Mouse (Mus musculus): Measurements from ENCODE around the gene Srpr. TPM values are rescaled to one million over a fixed set of nuclear protein-coding genes. Genes with fewer than 3 reads are reported as not detected.

The Srpr gene
- polyA plus RNA-seq, 1 experiment, result 11.2 TPM

GRCm38 (mm10) chr9:35277855-35278365 is 77.9 kb downstream of the Srpr start:
- H3K4me3 ChIP-seq (replicated peaks), result no peak overlapping the region
- TF ChIP-seq FLI1 (IDR thresholded peaks at IDR 0.05; ENCODE audit: low read length) (no peak), GATA1 (IDR thresholded peaks at IDR 0.05; ENCODE audit: borderline replicate concordance, low read length) (no peak)
- peaks cover 5% of the 10 kb centered on the region for H3K9me3 ChIP-seq
- peaks cover 51% of the 10 kb centered on the region for H3K36me3 ChIP-seq (replicated peaks; ENCODE audit: low read length)
- no peaks in the 10 kb centered on the region for H3K4me1 ChIP-seq
- no peaks in the 10 kb centered on the region for H3K27me3 ChIP-seq (replicated peaks)

GRCm38 (mm10) chr9:35278451-35278850 is 78.5 kb downstream of the Srpr start:
- Histone ChIP-seq H3K36me3 (replicated peaks; ENCODE audit: low read length) (peaks cover 46% of the 10 kb centered on the region), H3K4me3 (replicated peaks) (no peak overlapping the region), H3K4me1 (no peaks in the 10 kb centered on the region), H3K27me3 (replicated peaks) (no peaks in the 10 kb centered on the region), H3K9me3 (peaks cover 5% of the 10 kb centered on the region)
- TF ChIP-seq GATA1 (IDR thresholded peaks at IDR 0.05; ENCODE audit: borderline replicate concordance, low read length) (no peak), FLI1 (IDR thresholded peaks at IDR 0.05; ENCODE audit: low read length) (no peak)

GRCm38 (mm10) chr9:35282006-35282850 is 82.3 kb downstream of the Srpr start:
- TF ChIP-seq GATA1 (IDR thresholded peaks at IDR 0.05; ENCODE audit: borderline replicate concordance, low read length), result no peak
- TF ChIP-seq FLI1 (IDR thresholded peaks at IDR 0.05; ENCODE audit: low read length), result no peak

GRCm38 (mm10) chr9:35282851-35283200 is 82.9 kb downstream of the Srpr start:
- no peak for TF ChIP-seq GATA1 (IDR thresholded peaks at IDR 0.05; ENCODE audit: borderline replicate concordance, low read length)
- TF ChIP-seq FLI1 (IDR thresholded peaks at IDR 0.05; ENCODE audit: low read length), result no peak
- H3K27me3 ChIP-seq (replicated peaks), result peaks cover 6% of the 10 kb centered on the region
- H3K4me1 ChIP-seq, result no peaks in the 10 kb centered on the region
- no peak overlapping the region for H3K4me3 ChIP-seq (replicated peaks)
- peaks cover 5% of the 10 kb centered on the region for H3K9me3 ChIP-seq
- peaks cover 3% of the 10 kb centered on the region for H3K36me3 ChIP-seq (replicated peaks; ENCODE audit: low read length)

More at GRCm38 (mm10) chr9:35282006-35282850, 82.3 kb downstream of the Srpr start:
- Histone ChIP-seq H3K9me3 (peaks cover 5% of the 10 kb centered on the region), H3K4me3 (replicated peaks) (no peak overlapping the region), H3K27me3 (replicated peaks) (peaks cover 4% of the 10 kb centered on the region), H3K4me1 (no peaks in the 10 kb centered on the region), H3K36me3 (replicated peaks; ENCODE audit: low read length) (peaks cover 9% of the 10 kb centered on the region)

GRCm38 (mm10) chr9:35283415-35284069 is 83.6 kb downstream of the Srpr start:
- no peak overlapping the region for H3K4me3 ChIP-seq (replicated peaks)
- H3K36me3 ChIP-seq (replicated peaks; ENCODE audit: low read length), result no peaks in the 10 kb centered on the region
- TF ChIP-seq GATA1 (IDR thresholded peaks at IDR 0.05; ENCODE audit: borderline replicate concordance, low read length) (no peak), FLI1 (IDR thresholded peaks at IDR 0.05; ENCODE audit: low read length) (no peak)
- H3K9me3 ChIP-seq, result peaks cover 5% of the 10 kb centered on the region
- peaks cover 13% of the 10 kb centered on the region for H3K27me3 ChIP-seq (replicated peaks)
- no peaks in the 10 kb centered on the region for H3K4me1 ChIP-seq

- no peaks in the 10 kb centered on the region for H3K36me3 ChIP-seq (replicated peaks; ENCODE audit: low read length)
- H3K27me3 ChIP-seq (replicated peaks), result peaks cover 16% of the 10 kb centered on the region
- no peaks in the 10 kb centered on the region for H3K4me1 ChIP-seq
- H3K9me3 ChIP-seq, result peaks cover 5% of the 10 kb centered on the region
- no peak overlapping the region for H3K4me3 ChIP-seq (replicated peaks)
- no peak for TF ChIP-seq GATA1 (IDR thresholded peaks at IDR 0.05; ENCODE audit: borderline replicate concordance, low read length)
- no peak for TF ChIP-seq FLI1 (IDR thresholded peaks at IDR 0.05; ENCODE audit: low read length)
Observed at GRCm38 (mm10) chr9:35284351-35284750, 84.4 kb downstream of the Srpr start.

GRCm38 (mm10) chr9:35286351-35286750 is 86.4 kb downstream of the Srpr start:
- H3K27me3 ChIP-seq (replicated peaks), result peaks cover 16% of the 10 kb centered on the region
- no peak for TF ChIP-seq FLI1 (IDR thresholded peaks at IDR 0.05; ENCODE audit: low read length)
- H3K4me3 ChIP-seq (replicated peaks), result no peak overlapping the region
- H3K36me3 ChIP-seq (replicated peaks; ENCODE audit: low read length), result no peaks in the 10 kb centered on the region
- H3K9me3 ChIP-seq, result peaks cover 5% of the 10 kb centered on the region
- no peaks in the 10 kb centered on the region for H3K4me1 ChIP-seq

GRCm38 (mm10) chr9:35289992-35290391 is 90.0 kb downstream of the Srpr start:
- TF ChIP-seq GATA1 (IDR thresholded peaks at IDR 0.05; ENCODE audit: borderline replicate concordance, low read length), result no peak
- no peak for TF ChIP-seq FLI1 (IDR thresholded peaks at IDR 0.05; ENCODE audit: low read length)
- Histone ChIP-seq H3K27me3 (replicated peaks) (peaks cover 16% of the 10 kb centered on the region), H3K36me3 (replicated peaks; ENCODE audit: low read length) (no peaks in the 10 kb centered on the region), H3K4me3 (replicated peaks) (no peak overlapping the region), H3K9me3 (no peaks in the 10 kb centered on the region), H3K4me1 (no peaks in the 10 kb centered on the region)

GRCm38 (mm10) chr9:35290417-35290816 is 90.4 kb downstream of the Srpr start:
- Histone ChIP-seq H3K4me3 (replicated peaks) (no peak overlapping the region), H3K4me1 (no peaks in the 10 kb centered on the region), H3K27me3 (replicated peaks) (peaks cover 16% of the 10 kb centered on the region), H3K36me3 (replicated peaks; ENCODE audit: low read length) (no peaks in the 10 kb centered on the region), H3K9me3 (no peaks in the 10 kb centered on the region)
- no peak for TF ChIP-seq FLI1 (IDR thresholded peaks at IDR 0.05; ENCODE audit: low read length)
- no peak for TF ChIP-seq GATA1 (IDR thresholded peaks at IDR 0.05; ENCODE audit: borderline replicate concordance, low read length)

- peaks cover 2% of the 10 kb centered on the region; the same call in 1 of the 2 replicates for H3K9me3 ChIP-seq
- no peaks in the 10 kb centered on the region for H3K36me3 ChIP-seq (replicated peaks; ENCODE audit: low read length)
- no peak overlapping the region for H3K4me3 ChIP-seq (replicated peaks)
- TF ChIP-seq GATA1 (IDR thresholded peaks at IDR 0.05; ENCODE audit: borderline replicate concordance, low read length) (no peak), FLI1 (IDR thresholded peaks at IDR 0.05; ENCODE audit: low read length) (no peak)
- H3K27me3 ChIP-seq (replicated peaks), result peaks cover 16% of the 10 kb centered on the region
- no peaks in the 10 kb centered on the region for H3K4me1 ChIP-seq
Observed at GRCm38 (mm10) chr9:35290916-35291315, 90.9 kb downstream of the Srpr start.

Data from megakaryocyte, embryonic 14.5 days (primary cell).